Mouse (Mus musculus): Measurements from ENCODE around the gene Slc7a14. TPM values are rescaled to one million over a fixed set of nuclear protein-coding genes. Genes with fewer than 3 reads are reported as not detected.

Gene Slc7a14
- not detected in 2 replicates for polyA plus RNA-seq (2012; ENCODE audit: low replicate concordance)

GRCm38 (mm10) chr3:31309934-31310787 is at the start of gene Slc7a14:
TSS of gene Slc7a14 (minus strand) at chr3:31310378.

Other genes with a start within 250 kb of the Slc7a14 start
- 3.9 and 6.1 TPM in 2 replicates for gene Skil, start 215.3 kb downstream of the Slc7a14 start, polyA plus RNA-seq (2012; ENCODE audit: low replicate concordance)
- 0.06 and 0.12 TPM in 2 replicates for gene Cldn11, start 160.5 kb downstream of the Slc7a14 start, polyA plus RNA-seq (2012; ENCODE audit: low replicate concordance)